Mouse (Mus musculus) brown adipose tissue, adult 24 weeks (tissue): ENCODE data around the gene Mettl6. TPM values are rescaled to one million over a fixed set of nuclear protein-coding genes. Genes with fewer than 3 reads are reported as not detected.
"Not testable (repeated sequence)": the region's sequence is repeated elsewhere in the genome, so short reads cannot be mapped to it uniquely, and the experiment has no call there.

Experiments
- H3K27ac ChIP-seq: fragments of 200-500 bp; replicated peaks from 2 replicates; pipeline ENCODE4 v1.5.1; 2012; ENCODE audit warnings: low read depth, mild to moderate bottlenecking, low read length
- H3K4me1 ChIP-seq: fragments of 200-500 bp; 2 replicates; pipeline ENCODE4 v1.6.1; 2012; ENCODE audit warnings: low read length, mixed read lengths; ENCODE audit not compliant: control insufficient read depth, insufficient read depth, insufficient read length
- H3K4me3 ChIP-seq: fragments of 200-500 bp; 2 replicates; pipeline ENCODE4 v1.5.1; 2012; ENCODE audit warnings: low read depth, mild to moderate bottlenecking, low read length, moderate library complexity; ENCODE audit not compliant: insufficient read depth
- polyA plus RNA-seq: library from polyadenylated mRNA; stranded (reverse); fragments of >200 nt; gene quantifications from 2 replicates; pipeline ENCODE4 v1.2.4, GENCODE M21; 2012; ENCODE audit not compliant: missing spikeins, insufficient read depth, insufficient read length

Gene Mettl6
- polyA plus RNA-seq, 1 experiment, result 16.9 TPM

DNA sequence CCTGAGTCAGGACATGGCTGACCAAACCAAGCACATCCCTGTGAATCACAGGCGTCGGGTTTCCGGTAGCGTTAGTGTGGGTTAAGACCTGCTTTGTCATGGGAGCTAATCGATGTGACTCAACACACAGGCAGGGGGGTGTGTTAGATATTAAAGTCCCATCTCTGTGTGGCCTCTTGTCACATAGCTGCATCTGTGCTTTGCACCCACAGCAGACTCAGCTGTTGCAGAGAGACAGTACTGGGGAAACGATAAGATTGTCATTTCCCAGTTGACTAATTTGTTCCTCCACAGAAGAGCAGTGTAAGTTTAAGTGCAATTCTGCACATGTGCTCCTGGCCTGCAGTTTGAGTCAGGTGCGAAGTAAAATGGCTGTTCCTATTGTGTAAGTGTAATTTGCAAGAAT lies 1.4 kb upstream of the Mettl6 start:
- peaks cover 9% of the 10 kb centered on the region for H3K4me1 ChIP-seq
- no peak overlapping the region for H3K27ac ChIP-seq
- peak overlapping the region; percentile 94 for H3K4me3 ChIP-seq

DNA sequence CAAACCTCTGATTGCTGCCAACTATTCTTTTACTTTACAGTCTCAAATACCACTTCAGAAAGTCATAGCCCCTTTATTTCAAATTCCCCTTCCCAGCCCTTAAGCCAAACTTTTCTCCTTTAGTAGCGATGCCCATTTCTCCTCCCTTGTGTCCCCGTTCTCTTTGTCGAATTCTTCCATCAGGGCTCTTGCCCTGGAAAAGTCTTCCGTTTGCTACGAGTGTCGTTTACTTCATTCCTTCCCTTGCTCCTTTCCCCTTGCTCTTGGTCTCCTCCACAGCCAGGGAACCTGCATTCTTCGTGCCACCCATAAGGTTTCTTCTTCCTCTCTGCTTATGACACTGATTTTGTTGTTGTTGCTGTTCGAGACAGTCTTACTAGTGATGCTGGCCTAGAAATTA lies 698 bp upstream of the Mettl6 start:
- peak overlapping the region; percentile 94 for H3K4me3 ChIP-seq
- H3K4me1 ChIP-seq, result peaks cover 9% of the 10 kb centered on the region
- peak overlapping the region; percentile 56; the same call in 1 of the 2 replicates for H3K27ac ChIP-seq

GRCm38 (mm10) chr14:31494349-31494974 lies 378 bp downstream of the Mettl6 start, which contains the start of gene Eaf1:
TSS of gene Eaf1 (plus strand) at chr14:31494399.
- Histone ChIP-seq H3K4me1 (peaks cover 9% of the 10 kb centered on the region), H3K4me3 (peak within 1 kb of the TSS; percentile 94), H3K27ac (peak within 1 kb of the TSS; percentile 73)

- Histone ChIP-seq H3K27ac (no peak overlapping the region), H3K4me3 (peak overlapping the region; percentile 94), H3K4me1 (peaks cover 9% of the 10 kb centered on the region)
Observed at GRCm38 (mm10) chr14:31493901-31494300, 939 bp downstream of the Mettl6 start.

DNA sequence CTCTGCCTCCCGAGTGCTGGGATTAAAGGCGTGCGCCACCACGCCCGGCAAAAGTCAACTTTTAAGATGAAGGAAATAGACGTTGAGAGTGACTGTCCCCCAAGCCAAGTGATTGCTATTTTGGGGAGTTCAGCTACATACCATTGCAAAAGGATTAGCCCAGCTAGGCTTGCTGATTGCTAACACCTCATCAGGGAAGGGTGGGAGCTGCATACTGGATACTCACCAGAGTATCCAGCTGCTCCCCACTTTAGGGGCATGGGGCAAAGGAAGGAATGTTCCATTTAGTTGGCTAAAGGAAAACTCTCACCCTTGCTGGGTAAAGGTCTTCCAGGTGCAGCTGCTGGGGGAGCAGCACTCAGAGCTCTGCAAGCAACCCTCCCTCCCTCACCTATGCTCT lies 6.8 kb downstream of the Mettl6 start:
- Histone ChIP-seq H3K4me1 (no peaks in the 10 kb centered on the region), H3K4me3 (no peak overlapping the region), H3K27ac (no peak overlapping the region)

GRCm38 (mm10) chr14:31486465-31486864 lies 8.4 kb downstream of the Mettl6 start:
- Histone ChIP-seq H3K27ac (no peak overlapping the region), H3K4me3 (no peak overlapping the region), H3K4me1 (no peaks in the 10 kb centered on the region)

DNA sequence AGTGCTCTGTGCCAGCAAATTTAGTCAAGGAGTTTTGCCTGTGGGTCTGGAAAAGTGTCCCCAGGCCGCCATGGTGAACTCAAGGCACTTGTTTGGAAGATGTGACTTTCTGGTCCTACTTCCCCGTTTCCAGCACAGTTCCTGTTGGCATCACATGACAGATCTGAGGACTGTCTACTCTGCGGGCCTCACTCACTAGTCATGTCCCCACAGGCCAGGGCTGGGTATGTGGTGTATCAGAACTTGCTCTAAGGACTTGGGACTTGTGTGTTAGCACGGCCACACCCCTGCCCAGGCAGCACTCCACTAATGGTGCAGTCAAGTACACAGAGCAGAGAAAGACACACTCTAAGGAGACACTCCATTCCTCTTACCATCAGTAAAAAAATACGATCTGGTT lies 12.4 kb downstream of the Mettl6 start:
- Histone ChIP-seq H3K4me3 (no peak overlapping the region), H3K27ac (no peak overlapping the region), H3K4me1 (no peaks in the 10 kb centered on the region)

DNA sequence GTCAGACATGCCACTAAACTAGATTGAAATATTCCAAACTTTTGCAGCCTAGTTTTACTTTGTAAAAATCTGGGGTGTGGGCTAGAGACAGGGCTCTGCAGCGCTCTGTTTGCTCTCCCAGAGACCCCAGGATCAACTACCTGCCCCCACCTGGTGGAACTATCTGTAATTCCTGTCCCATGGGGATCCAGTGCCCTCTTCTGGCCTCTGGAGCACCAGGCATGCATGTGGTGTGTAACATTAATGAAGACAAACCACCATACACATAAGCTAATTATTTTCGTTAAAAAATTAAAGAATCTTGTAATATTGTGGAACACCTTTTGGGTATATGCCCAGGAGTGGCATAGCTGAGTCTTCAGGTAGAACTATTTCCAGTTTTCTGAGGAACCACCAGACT lies 21.5 kb downstream of the Mettl6 start:
- Histone ChIP-seq H3K27ac (no peak overlapping the region), H3K4me1 (no peaks in the 10 kb centered on the region), H3K4me3 (no peak overlapping the region)

GRCm38 (mm10) chr14:31472451-31473061 lies 22.3 kb downstream of the Mettl6 start:
- Histone ChIP-seq H3K4me1 (no peaks in the 10 kb centered on the region), H3K4me3 (no peak overlapping the region), H3K27ac (no peak overlapping the region)

DNA sequence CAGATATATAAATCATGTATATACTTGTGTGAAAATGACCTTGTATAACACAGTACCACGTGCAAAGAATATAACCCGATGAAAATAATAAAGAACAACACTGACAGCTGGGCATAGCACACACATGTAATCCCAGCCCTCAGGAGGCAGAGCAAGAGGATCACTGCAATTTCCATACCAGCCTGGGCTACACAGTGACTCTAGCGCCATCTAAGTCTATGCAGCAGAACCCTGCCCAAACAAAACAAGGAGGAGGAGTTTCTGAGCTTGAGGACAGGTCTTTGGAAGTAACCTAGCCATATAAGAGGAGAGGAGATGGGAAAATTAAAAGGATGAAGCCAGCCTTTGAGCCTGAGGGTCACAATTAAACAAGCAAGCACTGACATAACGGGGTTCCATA lies 25.1 kb downstream of the Mettl6 start:
- H3K4me1 ChIP-seq, result no peaks in the 10 kb centered on the region
- H3K27ac ChIP-seq, result no peak overlapping the region
- H3K4me3 ChIP-seq, result no peak overlapping the region

DNA sequence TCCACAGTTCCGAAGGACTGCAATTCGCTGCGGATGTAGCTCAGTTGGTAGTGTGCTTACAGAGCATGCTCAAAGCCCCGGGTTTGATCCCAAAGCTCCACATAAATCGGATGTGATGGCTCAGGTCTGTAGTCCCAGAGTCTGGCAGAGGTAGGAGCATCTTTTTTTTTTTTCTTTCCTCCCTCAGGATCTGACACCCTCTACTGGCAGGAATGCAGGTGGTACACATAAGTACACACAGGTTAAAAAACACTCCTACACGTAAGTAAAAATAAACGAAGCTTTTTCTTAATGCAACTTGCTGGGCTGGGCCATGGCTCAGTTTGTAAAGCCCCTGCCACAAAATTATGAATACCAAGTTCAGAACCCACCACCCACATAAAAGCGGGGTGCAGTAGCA lies 30.7 kb downstream of the Mettl6 start:
- Histone ChIP-seq H3K4me1 (no peaks in the 10 kb centered on the region), H3K4me3 (no peak overlapping the region)

DNA sequence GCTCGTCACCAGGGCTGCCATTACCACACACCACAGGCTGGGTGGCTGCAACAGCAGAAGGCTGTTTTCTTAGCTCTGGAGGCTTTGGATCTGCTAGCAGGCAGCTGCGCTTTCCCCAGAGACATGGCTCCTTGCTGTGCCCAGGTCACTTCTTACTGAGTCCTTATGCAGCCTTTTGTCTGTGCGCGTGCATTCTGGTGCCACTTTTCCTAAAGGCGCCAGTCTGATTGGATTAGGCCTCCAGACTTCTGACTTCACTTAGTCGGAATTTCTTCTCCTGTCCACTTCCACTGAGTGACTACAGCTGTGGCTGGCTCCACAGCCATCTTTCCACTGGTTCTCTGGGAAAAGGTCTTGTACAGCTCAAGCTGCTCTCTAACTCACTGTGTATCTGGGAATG lies 32.0 kb downstream of the Mettl6 start:
- 0 out of 2 replicates have a peak overlapping the region, but pooled peaks have one; percentile 6 for H3K27ac ChIP-seq
- H3K4me3 ChIP-seq, result no peak overlapping the region
- peaks cover 10% of the 10 kb centered on the region for H3K4me1 ChIP-seq

More for the DNA sequence above, 30.7 kb downstream of the Mettl6 start:
- no peak overlapping the region for H3K27ac ChIP-seq

- H3K4me3 ChIP-seq, H3K27ac ChIP-seq: not testable (repeated sequence)
- peaks cover 13% of the 10 kb centered on the region for H3K4me1 ChIP-seq
Observed at GRCm38 (mm10) chr14:31462226-31462625, 32.6 kb downstream of the Mettl6 start.

DNA sequence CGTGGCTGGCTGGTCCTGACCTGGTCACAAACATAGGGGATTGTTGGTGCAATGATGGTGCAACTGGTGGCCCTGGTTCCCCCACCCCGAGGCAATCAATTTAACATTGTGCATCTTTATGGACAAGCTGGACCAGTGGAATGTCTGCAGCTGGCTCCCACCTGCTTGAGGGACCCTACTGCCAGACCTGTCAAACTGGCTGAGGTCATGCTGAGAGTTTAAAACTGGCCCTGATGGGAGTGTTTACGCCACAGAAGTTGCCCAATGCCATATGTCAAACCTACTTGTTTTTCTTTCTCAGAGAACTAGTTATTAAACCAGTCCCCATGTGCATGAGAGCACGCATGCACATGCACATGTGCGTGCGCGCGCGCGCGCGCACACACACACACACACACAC lies 36.8 kb downstream of the Mettl6 start:
- no peak overlapping the region for H3K4me3 ChIP-seq
- peak overlapping the region; percentile 60 for H3K27ac ChIP-seq
- H3K4me1 ChIP-seq, result peaks cover 16% of the 10 kb centered on the region

DNA sequence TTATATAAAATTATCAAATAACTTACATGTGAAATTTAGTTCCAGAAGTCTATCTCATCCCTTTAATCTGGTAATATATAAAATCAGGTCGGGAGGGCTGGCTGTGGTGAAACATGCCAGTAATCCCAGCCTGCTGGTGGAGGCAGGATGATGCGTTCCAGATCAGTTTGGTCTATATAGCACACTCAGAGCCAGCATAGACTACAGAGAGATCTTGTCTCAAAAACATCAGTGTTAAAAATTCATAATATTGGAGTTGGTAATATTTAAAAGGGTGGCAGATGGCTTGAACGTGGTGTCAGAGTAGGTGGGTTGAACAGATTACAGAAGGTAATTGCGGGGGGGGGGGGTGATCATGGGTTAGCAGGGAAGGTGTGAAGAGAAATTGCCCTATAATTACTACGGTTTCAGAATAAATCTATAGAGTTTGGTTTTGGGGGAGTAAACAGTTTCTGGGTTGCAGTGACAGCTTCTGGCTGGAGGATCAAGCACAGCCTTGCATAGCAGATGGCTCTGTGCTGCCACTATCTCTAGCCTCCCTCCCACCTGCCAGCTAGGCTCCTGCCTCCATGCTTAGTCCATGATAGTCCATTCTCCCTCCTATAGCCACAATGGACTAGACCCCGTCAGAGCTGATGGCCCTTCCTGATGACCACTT lies 38.6 kb downstream of the Mettl6 start:
- H3K27ac ChIP-seq, result no peak overlapping the region
- no peak overlapping the region for H3K4me3 ChIP-seq
- peaks cover 16% of the 10 kb centered on the region for H3K4me1 ChIP-seq
